Mouse (Mus musculus) forebrain, embryonic 12.5 days (tissue): ENCODE measurements around the gene Erg28. TPM values are rescaled to one million over a fixed set of nuclear protein-coding genes. Genes with fewer than 3 reads are reported as not detected.

Experiments used
- ATAC-seq: fragments of 200-750 bp; cut with Nextera tagmentation; 2 replicates; pipeline ENCODE4 v1.8.0; 2017; ENCODE audit warnings: moderate TSS enrichment; ENCODE audit not compliant: low FRiP score
- H3K27ac ChIP-seq: fragments of 300-500 bp; sonication (generic); 2 replicates; pipeline ENCODE4 v1.5.1; 2016; ENCODE audit warnings: mild to moderate bottlenecking
- H3K27me3 ChIP-seq: fragments of 300-500 bp; sonication (generic); 2 replicates; pipeline ENCODE4 v1.6.1; 2016; ENCODE audit warnings: mild to moderate bottlenecking
- H3K36me3 ChIP-seq: fragments of 300-500 bp; sonication (generic); replicated peaks from 2 replicates; pipeline ENCODE4 v1.6.1; 2016; ENCODE audit warnings: mild to moderate bottlenecking
- H3K4me1 ChIP-seq: fragments of 300-500 bp; sonication (generic); 2 replicates; pipeline ENCODE4 v1.6.1; 2016
- H3K4me2 ChIP-seq: fragments of 300-500 bp; sonication (generic); 2 replicates; pipeline ENCODE4 v1.6.1; 2016; ENCODE audit warnings: mild to moderate bottlenecking, moderate library complexity
- H3K4me3 ChIP-seq: fragments of 300-500 bp; sonication (generic); replicated peaks from 2 replicates; pipeline ENCODE4 v1.5.1; 2016; ENCODE audit warnings: mild to moderate bottlenecking
- H3K9ac ChIP-seq: fragments of 300-500 bp; sonication (generic); 2 replicates; pipeline ENCODE4 v1.6.1; 2016; ENCODE audit warnings: mild to moderate bottlenecking
- H3K9me3 ChIP-seq: fragments of 300-500 bp; sonication (generic); 2 replicates; pipeline ENCODE4 v1.6.1; 2016
- WGBS: fragments of 180-500 bp; shearing (Covaris S2); methylation state at CpG from one replicate; pipeline ENCODE4 v1.1.7; 2016; 5-methylcytosine and 5-hydroxymethylcytosine counted together
- polyA plus RNA-seq: library from polyadenylated mRNA; unstranded; fragments of >200 nt; fragmentation: Nextera tagmentation; extraction: Ambion mirVana; gene quantifications from 2 replicates; pipeline ENCODE4 v1.2.1, GENCODE M21; 2016

Gene Erg28
- polyA plus RNA-seq, 1 experiment from 2014 or later: 97.7 TPM

- Histone ChIP-seq H3K9me3 (no peaks in the 10 kb centered on the region), H3K9ac (no peak overlapping the region), H3K27me3 (no peaks in the 10 kb centered on the region), H3K36me3 (peaks cover 21% of the 10 kb centered on the region), H3K4me3 (no peak overlapping the region), H3K27ac (no peak overlapping the region), H3K4me2 (no peak overlapping the region), H3K4me1 (no peaks in the 10 kb centered on the region)
- no peak for ATAC-seq
- 86% methylated on average over 7 of the region's 7 CpGs for WGBS
Measured at GRCm38 (mm10) chr12:85848164-85848958, 24.0 kb upstream of the Erg28 start.

DNA sequence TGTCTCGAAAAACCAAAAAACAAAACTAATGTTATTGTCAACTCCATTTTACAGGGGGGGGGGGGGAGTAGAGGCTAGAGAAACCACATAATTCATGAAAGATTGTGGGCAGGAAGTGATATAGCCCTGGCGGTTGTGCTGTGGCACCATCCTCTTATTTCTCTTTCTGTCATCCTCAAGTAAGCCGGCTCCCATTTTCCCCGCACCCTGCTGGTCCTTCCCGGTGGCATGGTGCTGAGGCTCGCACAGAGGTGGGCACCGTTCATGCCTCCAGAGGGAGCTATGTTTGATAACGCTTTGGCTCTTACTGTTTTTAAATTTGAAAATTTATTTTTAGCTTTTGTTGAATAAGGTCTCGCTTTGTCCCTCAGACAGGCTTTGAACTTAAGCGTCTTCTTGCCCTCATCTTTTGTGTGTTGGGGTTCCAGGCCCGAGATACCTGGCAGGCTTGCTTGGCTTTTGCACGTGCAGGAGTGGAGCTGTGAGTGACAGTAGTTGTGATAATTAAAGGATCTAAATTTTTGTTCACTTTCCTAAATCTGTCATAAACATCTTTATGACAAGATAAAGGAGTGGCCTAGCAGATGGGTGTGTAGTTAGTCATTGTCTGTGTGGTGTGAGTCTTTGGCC lies 15.1 kb upstream of the Erg28 start:
- Histone ChIP-seq H3K36me3 (0 out of 2 replicates have a peak, but pooled peaks cover 3% of the 10 kb centered on the region), H3K4me1 (no peaks in the 10 kb centered on the region), H3K9me3 (no peaks in the 10 kb centered on the region), H3K27me3 (no peaks in the 10 kb centered on the region), H3K4me3 (no peak overlapping the region), H3K4me2 (no peak overlapping the region), H3K27ac (no peak overlapping the region), H3K9ac (no peak overlapping the region)
- no peak for ATAC-seq
- 93% methylated on average over 12 of the region's 12 CpGs for WGBS

GRCm38 (mm10) chr12:85837765-85838164 lies 13.4 kb upstream of the Erg28 start:
- Histone ChIP-seq H3K4me2 (no peak overlapping the region), H3K27me3 (no peaks in the 10 kb centered on the region), H3K4me1 (no peaks in the 10 kb centered on the region), H3K9ac (no peak overlapping the region), H3K36me3 (0 out of 2 replicates have a peak, but pooled peaks cover 11% of the 10 kb centered on the region), H3K9me3 (no peaks in the 10 kb centered on the region), H3K27ac (no peak overlapping the region), H3K4me3 (no peak overlapping the region)
- ATAC-seq: no peak
- 86% methylated on average over 2 of the region's 2 CpGs for WGBS

DNA sequence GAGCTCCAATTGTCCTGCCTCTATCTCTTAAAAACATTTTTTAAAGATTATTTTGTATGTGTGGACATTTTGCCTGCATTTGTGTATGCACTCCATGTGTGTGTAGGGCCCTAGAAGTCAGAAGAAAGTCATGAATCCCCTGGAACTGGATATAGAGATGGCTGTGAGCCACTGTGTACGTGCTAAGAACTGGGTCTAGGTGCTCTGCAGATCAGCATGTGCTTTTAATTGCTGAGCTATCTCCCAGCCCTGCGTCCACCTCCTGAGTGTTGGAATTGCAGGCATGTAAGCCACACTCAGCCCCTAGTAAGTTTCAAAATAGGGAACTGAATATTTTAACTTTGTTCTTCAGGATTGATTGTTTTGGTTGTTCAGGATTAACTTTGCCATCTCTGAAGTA lies 10.2 kb upstream of the Erg28 start:
- ATAC-seq: no peak
- no peaks in the 10 kb centered on the region for H3K9me3 ChIP-seq
- H3K27ac ChIP-seq: no peak overlapping the region
- H3K4me1 ChIP-seq: no peaks in the 10 kb centered on the region
- H3K4me2 ChIP-seq: no peak overlapping the region
- 84% methylated on average over 2 of the region's 2 CpGs for WGBS
- H3K4me3 ChIP-seq: no peak overlapping the region
- H3K27me3 ChIP-seq: no peaks in the 10 kb centered on the region
- no peak overlapping the region for H3K9ac ChIP-seq
- peaks cover 19% of the 10 kb centered on the region for H3K36me3 ChIP-seq

DNA sequence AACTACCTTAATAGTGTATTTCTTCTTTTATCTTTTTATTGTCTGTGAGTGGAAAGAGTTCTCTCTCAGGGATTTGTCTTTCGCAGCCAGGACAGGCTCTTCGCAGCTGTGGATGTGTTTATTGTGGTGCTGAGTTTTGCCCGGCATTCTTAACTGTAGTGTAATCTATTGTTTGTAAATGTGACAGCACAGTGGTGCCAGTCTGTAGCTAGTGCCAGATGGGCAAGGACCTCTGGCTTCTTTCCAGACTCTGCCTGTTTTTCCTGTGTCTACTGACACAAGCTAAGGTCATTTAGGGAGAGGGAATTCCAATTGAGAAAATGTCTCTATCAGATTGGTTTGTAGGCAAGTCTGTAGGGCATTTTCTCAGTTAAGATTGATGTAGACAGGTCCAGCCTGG lies 6.3 kb upstream of the Erg28 start:
- H3K4me2 ChIP-seq: no peak overlapping the region
- ATAC-seq: no peak
- no peaks in the 10 kb centered on the region for H3K27me3 ChIP-seq
- H3K36me3 ChIP-seq: peaks cover 23% of the 10 kb centered on the region
- H3K4me3 ChIP-seq: no peak overlapping the region
- H3K9ac ChIP-seq: no peak overlapping the region
- no peaks in the 10 kb centered on the region for H3K4me1 ChIP-seq
- WGBS: 95% methylated on average over 3 of the region's 3 CpGs
- H3K9me3 ChIP-seq: no peaks in the 10 kb centered on the region
- no peak overlapping the region for H3K27ac ChIP-seq

GRCm38 (mm10) chr12:85829866-85830265 lies 5.5 kb upstream of the Erg28 start:
- no peaks in the 10 kb centered on the region for H3K27me3 ChIP-seq
- no peak overlapping the region for H3K4me2 ChIP-seq
- H3K9ac ChIP-seq: no peak overlapping the region
- ATAC-seq: no peak
- H3K4me3 ChIP-seq: no peak overlapping the region
- no peak overlapping the region for H3K27ac ChIP-seq
- peaks cover 2% of the 10 kb centered on the region; the same call in 1 of the 2 replicates for H3K4me1 ChIP-seq
- 93% methylated on average over 3 of the region's 3 CpGs for WGBS
- H3K36me3 ChIP-seq: peaks cover 23% of the 10 kb centered on the region
- H3K9me3 ChIP-seq: no peaks in the 10 kb centered on the region

- Histone ChIP-seq H3K9ac (no peak overlapping the region), H3K4me1 (peaks cover 4% of the 10 kb centered on the region), H3K4me2 (no peak overlapping the region), H3K4me3 (no peak overlapping the region), H3K9me3 (no peaks in the 10 kb centered on the region), H3K36me3 (peaks cover 16% of the 10 kb centered on the region), H3K27me3 (no peaks in the 10 kb centered on the region), H3K27ac (no peak overlapping the region)
- WGBS: 93% methylated on average over 3 of the region's 3 CpGs
- no peak for ATAC-seq
Measured at GRCm38 (mm10) chr12:85828856-85829255, 4.5 kb upstream of the Erg28 start.

GRCm38 (mm10) chr12:85825822-85826221 lies 1.5 kb upstream of the Erg28 start:
- peaks cover 12% of the 10 kb centered on the region for H3K36me3 ChIP-seq

GRCm38 (mm10) chr12:85825361-85825760 lies 1.0 kb upstream of the Erg28 start:
- WGBS: 12% methylated on average over 8 of the region's 8 CpGs
- Histone ChIP-seq H3K9me3 (no peaks in the 10 kb centered on the region), H3K4me3 (peak overlapping the region; percentile 74), H3K36me3 (peaks cover 15% of the 10 kb centered on the region), H3K4me2 (peak overlapping the region; percentile 73), H3K4me1 (peaks cover 16% of the 10 kb centered on the region), H3K27ac (peak overlapping the region; percentile 98), H3K27me3 (no peaks in the 10 kb centered on the region), H3K9ac (peak overlapping the region; percentile 64)
- ATAC-seq: no peak

More at GRCm38 (mm10) chr12:85825822-85826221, 1.5 kb upstream of the Erg28 start:
- ATAC-seq: no peak
- peaks cover 16% of the 10 kb centered on the region for H3K4me1 ChIP-seq
- H3K27ac ChIP-seq: no peak overlapping the region
- H3K4me3 ChIP-seq: peak overlapping the region; percentile 74; the same call in 1 of the 2 replicates
- 75% methylated on average over 2 of the region's 2 CpGs for WGBS
- H3K27me3 ChIP-seq: no peaks in the 10 kb centered on the region
- no peak overlapping the region for H3K9ac ChIP-seq
- H3K9me3 ChIP-seq: no peaks in the 10 kb centered on the region
- H3K4me2 ChIP-seq: peak overlapping the region; percentile 73

DNA sequence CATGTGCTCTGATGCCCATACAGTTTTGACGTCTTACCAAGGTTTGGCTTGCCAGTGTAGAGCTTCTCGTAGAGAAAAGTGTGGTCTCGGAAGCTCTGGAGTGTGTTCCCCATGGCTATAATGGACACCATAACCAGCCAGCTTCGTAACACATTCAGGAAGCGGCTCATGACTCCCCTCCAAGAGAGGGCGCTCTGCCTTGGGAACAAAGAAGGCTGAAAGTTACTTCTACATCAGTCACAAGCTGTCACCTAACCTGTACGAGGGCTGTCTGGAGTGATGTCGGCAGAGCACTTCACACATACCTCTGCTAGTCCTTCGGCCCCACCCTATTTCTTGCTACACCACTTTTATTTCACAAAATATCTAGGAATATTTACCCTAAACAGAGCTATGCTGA lies 2.3 kb downstream of the Erg28 start:
- H3K9me3 ChIP-seq: no peaks in the 10 kb centered on the region
- H3K4me3 ChIP-seq: no peak overlapping the region
- H3K27ac ChIP-seq: no peak overlapping the region
- H3K4me1 ChIP-seq: peaks cover 18% of the 10 kb centered on the region
- H3K27me3 ChIP-seq: no peaks in the 10 kb centered on the region
- 78% methylated on average over 9 of the region's 9 CpGs for WGBS
- no peak overlapping the region for H3K4me2 ChIP-seq
- H3K9ac ChIP-seq: no peak overlapping the region
- no peak for ATAC-seq
- H3K36me3 ChIP-seq: peaks cover 29% of the 10 kb centered on the region

DNA sequence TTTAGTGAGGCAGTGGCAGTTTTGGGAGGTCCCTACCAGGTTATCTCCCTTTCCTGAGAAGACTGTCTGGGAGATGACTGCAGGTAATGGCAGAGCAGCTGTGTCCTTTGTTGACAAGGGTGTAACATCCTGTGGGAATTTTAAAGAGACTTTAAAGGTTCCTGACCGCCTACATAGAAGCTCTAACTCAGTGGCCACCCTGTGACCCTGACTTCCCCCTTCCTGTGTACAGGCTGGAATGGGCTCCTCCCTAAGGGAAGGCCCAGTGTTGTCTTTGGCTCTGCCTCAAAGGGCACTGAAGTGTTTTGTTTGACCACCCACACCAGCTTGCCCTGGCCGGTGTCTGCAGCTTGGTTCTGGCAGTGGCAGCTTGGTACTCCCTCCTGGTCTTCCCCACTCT lies 10.8 kb downstream of the Erg28 start:
- H3K4me1 ChIP-seq: 0 out of 2 replicates have a peak, but pooled peaks cover under 1% of the 10 kb centered on the region
- no peaks in the 10 kb centered on the region for H3K9me3 ChIP-seq
- H3K36me3 ChIP-seq: peaks cover 59% of the 10 kb centered on the region
- no peak overlapping the region for H3K27ac ChIP-seq
- H3K9ac ChIP-seq: no peak overlapping the region
- no peak for ATAC-seq
- H3K27me3 ChIP-seq: no peaks in the 10 kb centered on the region
- WGBS: 82% methylated on average over 2 of the region's 2 CpGs
- H3K4me3 ChIP-seq: no peak overlapping the region
- H3K4me2 ChIP-seq: no peak overlapping the region

- H3K4me3 ChIP-seq: no peak overlapping the region
- H3K4me2 ChIP-seq: no peak overlapping the region
- H3K27ac ChIP-seq: no peak overlapping the region
- ATAC-seq: no peak
- H3K9me3 ChIP-seq: no peaks in the 10 kb centered on the region
- no peaks in the 10 kb centered on the region for H3K4me1 ChIP-seq
- 100% methylated on average over 4 of the region's 4 CpGs for WGBS
- H3K27me3 ChIP-seq: no peaks in the 10 kb centered on the region
- peaks cover 50% of the 10 kb centered on the region for H3K36me3 ChIP-seq
- no peak overlapping the region for H3K9ac ChIP-seq
Measured at GRCm38 (mm10) chr12:85811676-85812075, 12.7 kb downstream of the Erg28 start.

DNA sequence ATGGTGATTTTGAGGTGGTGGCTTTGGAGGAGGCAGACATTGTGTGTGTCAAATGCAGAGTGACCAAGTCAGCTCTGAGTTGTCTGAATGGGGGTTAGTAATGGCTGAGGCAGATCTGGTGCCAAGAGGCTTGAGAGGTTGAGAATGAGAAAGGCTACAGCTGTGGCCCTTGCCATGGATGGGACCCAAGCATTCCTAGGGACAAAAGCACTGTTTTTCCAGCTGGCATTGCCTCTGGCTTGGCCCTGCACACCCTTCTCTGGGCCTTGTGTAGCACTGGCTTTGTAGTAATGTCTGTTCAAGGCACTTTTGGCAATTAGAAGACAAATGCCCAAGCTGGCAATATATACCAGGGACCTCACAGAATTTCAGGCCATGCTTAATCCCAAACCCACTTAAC lies 13.4 kb downstream of the Erg28 start:
- Histone ChIP-seq H3K4me2 (no peak overlapping the region), H3K9ac (no peak overlapping the region), H3K27me3 (no peaks in the 10 kb centered on the region), H3K36me3 (peaks cover 43% of the 10 kb centered on the region), H3K4me3 (no peak overlapping the region), H3K9me3 (no peaks in the 10 kb centered on the region), H3K4me1 (no peaks in the 10 kb centered on the region), H3K27ac (no peak overlapping the region)
- ATAC-seq: no peak
